Mouse (Mus musculus): ENCODE measurements around the gene Wwtr1. TPM values are rescaled to one million over a fixed set of nuclear protein-coding genes. Genes with fewer than 3 reads are reported as not detected.

The Wwtr1 gene
- polyA plus RNA-seq, 1 experiment, result not detected

GRCm38 (mm10) chr3:57448445-57448844, 127.3 kb downstream of the Wwtr1 start:
- Histone ChIP-seq H3K9me3 (ENCODE audit: control insufficient read depth, low read length) (no peaks in the 10 kb centered on the region), H3K36me3 (ENCODE audit: control insufficient read depth) (no peaks in the 10 kb centered on the region), H3K27me3 (ENCODE audit: control insufficient read depth) (no peaks in the 10 kb centered on the region), H3K4me3 (replicated peaks) (no peak overlapping the region), H3K4me1 (ENCODE audit: control insufficient read depth) (no peaks in the 10 kb centered on the region)
- TF ChIP-seq GATA1 (IDR thresholded peaks at IDR 0.05; ENCODE audit: low read length), result no peak
- no peak for TF ChIP-seq TAL1 (IDR thresholded peaks at IDR 0.05; ENCODE audit: low read length)

GRCm38 (mm10) chr3:57447889-57448288, 127.8 kb downstream of the Wwtr1 start:
- Histone ChIP-seq H3K9me3 (ENCODE audit: control insufficient read depth, low read length) (no peaks in the 10 kb centered on the region), H3K27me3 (ENCODE audit: control insufficient read depth) (no peaks in the 10 kb centered on the region), H3K4me3 (replicated peaks) (no peak overlapping the region), H3K4me1 (ENCODE audit: control insufficient read depth) (no peaks in the 10 kb centered on the region), H3K36me3 (ENCODE audit: control insufficient read depth) (no peaks in the 10 kb centered on the region)
- TF ChIP-seq TAL1 (IDR thresholded peaks at IDR 0.05; ENCODE audit: low read length) (no peak), GATA1 (IDR thresholded peaks at IDR 0.05; ENCODE audit: low read length) (no peak)

GRCm38 (mm10) chr3:57445706-57446105, 130.0 kb downstream of the Wwtr1 start:
- Histone ChIP-seq H3K27me3 (ENCODE audit: control insufficient read depth) (no peaks in the 10 kb centered on the region), H3K36me3 (ENCODE audit: control insufficient read depth) (no peaks in the 10 kb centered on the region), H3K4me3 (replicated peaks) (no peak overlapping the region), H3K9me3 (ENCODE audit: control insufficient read depth, low read length) (no peaks in the 10 kb centered on the region), H3K4me1 (ENCODE audit: control insufficient read depth) (no peaks in the 10 kb centered on the region)
- no peak for TF ChIP-seq TAL1 (IDR thresholded peaks at IDR 0.05; ENCODE audit: low read length)
- no peak for TF ChIP-seq GATA1 (IDR thresholded peaks at IDR 0.05; ENCODE audit: low read length)

GRCm38 (mm10) chr3:57440956-57441355, 134.8 kb downstream of the Wwtr1 start:
- no peaks in the 10 kb centered on the region for H3K27me3 ChIP-seq (ENCODE audit: control insufficient read depth)
- TF ChIP-seq TAL1 (IDR thresholded peaks at IDR 0.05; ENCODE audit: low read length) (no peak), GATA1 (IDR thresholded peaks at IDR 0.05; ENCODE audit: low read length) (no peak)

GRCm38 (mm10) chr3:57435364-57435763, 140.3 kb downstream of the Wwtr1 start:
- Histone ChIP-seq H3K4me1 (ENCODE audit: control insufficient read depth) (no peaks in the 10 kb centered on the region), H3K9me3 (ENCODE audit: control insufficient read depth, low read length) (no peaks in the 10 kb centered on the region), H3K36me3 (ENCODE audit: control insufficient read depth) (no peaks in the 10 kb centered on the region; the same call in 1 of the 2 replicates), H3K27me3 (ENCODE audit: control insufficient read depth) (no peaks in the 10 kb centered on the region), H3K4me3 (replicated peaks) (no peak overlapping the region)
- TF ChIP-seq GATA1 (IDR thresholded peaks at IDR 0.05; ENCODE audit: low read length), result no peak
- TF ChIP-seq TAL1 (IDR thresholded peaks at IDR 0.05; ENCODE audit: low read length), result no peak

More at GRCm38 (mm10) chr3:57440956-57441355, 134.8 kb downstream of the Wwtr1 start:
- H3K4me3 ChIP-seq (replicated peaks), result no peak overlapping the region
- H3K36me3 ChIP-seq (ENCODE audit: control insufficient read depth), result no peaks in the 10 kb centered on the region; the same call in 1 of the 2 replicates
- no peaks in the 10 kb centered on the region for H3K9me3 ChIP-seq (ENCODE audit: control insufficient read depth, low read length)
- H3K4me1 ChIP-seq (ENCODE audit: control insufficient read depth), result no peaks in the 10 kb centered on the region

GRCm38 (mm10) chr3:57431706-57432105, 144.0 kb downstream of the Wwtr1 start:
- H3K4me1 ChIP-seq (ENCODE audit: control insufficient read depth), result no peaks in the 10 kb centered on the region
- H3K4me3 ChIP-seq (replicated peaks), result no peak overlapping the region
- H3K27me3 ChIP-seq (ENCODE audit: control insufficient read depth), result no peaks in the 10 kb centered on the region
- no peaks in the 10 kb centered on the region for H3K9me3 ChIP-seq (ENCODE audit: control insufficient read depth, low read length)
- H3K36me3 ChIP-seq (ENCODE audit: control insufficient read depth), result no peaks in the 10 kb centered on the region; the same call in 1 of the 2 replicates
- TF ChIP-seq GATA1 (IDR thresholded peaks at IDR 0.05; ENCODE audit: low read length) (no peak), TAL1 (IDR thresholded peaks at IDR 0.05; ENCODE audit: low read length) (no peak)

- Histone ChIP-seq H3K4me3 (replicated peaks) (no peak overlapping the region), H3K27me3 (ENCODE audit: control insufficient read depth) (no peaks in the 10 kb centered on the region), H3K9me3 (ENCODE audit: control insufficient read depth, low read length) (no peaks in the 10 kb centered on the region), H3K4me1 (ENCODE audit: control insufficient read depth) (no peaks in the 10 kb centered on the region), H3K36me3 (ENCODE audit: control insufficient read depth) (no peaks in the 10 kb centered on the region; the same call in 1 of the 2 replicates)
- TF ChIP-seq TAL1 (IDR thresholded peaks at IDR 0.05; ENCODE audit: low read length), result no peak
- TF ChIP-seq GATA1 (IDR thresholded peaks at IDR 0.05; ENCODE audit: low read length), result no peak
Observed at GRCm38 (mm10) chr3:57429486-57429885, 146.2 kb downstream of the Wwtr1 start.

GRCm38 (mm10) chr3:57428682-57429464, 146.8 kb downstream of the Wwtr1 start:
- TF ChIP-seq GATA1 (IDR thresholded peaks at IDR 0.05; ENCODE audit: low read length), result no peak
- no peak for TF ChIP-seq TAL1 (IDR thresholded peaks at IDR 0.05; ENCODE audit: low read length)
- Histone ChIP-seq H3K9me3 (ENCODE audit: control insufficient read depth, low read length) (no peaks in the 10 kb centered on the region), H3K4me3 (replicated peaks) (no peak overlapping the region), H3K27me3 (ENCODE audit: control insufficient read depth) (no peaks in the 10 kb centered on the region), H3K4me1 (ENCODE audit: control insufficient read depth) (no peaks in the 10 kb centered on the region), H3K36me3 (ENCODE audit: control insufficient read depth) (no peaks in the 10 kb centered on the region; the same call in 1 of the 2 replicates)

GRCm38 (mm10) chr3:57426351-57426750, 149.4 kb downstream of the Wwtr1 start:
- H3K9me3 ChIP-seq (ENCODE audit: control insufficient read depth, low read length), result no peaks in the 10 kb centered on the region
- H3K4me1 ChIP-seq (ENCODE audit: control insufficient read depth), result no peaks in the 10 kb centered on the region
- no peaks in the 10 kb centered on the region for H3K36me3 ChIP-seq (ENCODE audit: control insufficient read depth)
- TF ChIP-seq TAL1 (IDR thresholded peaks at IDR 0.05; ENCODE audit: low read length), result no peak
- H3K27me3 ChIP-seq (ENCODE audit: control insufficient read depth), result no peaks in the 10 kb centered on the region
- peak overlapping the region; percentile 28 for H3K4me3 ChIP-seq (replicated peaks)

Measured in erythroblast, embryonic 14.5 days (primary cell).